Mouse (Mus musculus) left cerebral cortex, postnatal 4 days (tissue): Measurements from ENCODE around the gene Klb. TPM values are rescaled to one million over a fixed set of nuclear protein-coding genes. Genes with fewer than 3 reads are reported as not detected.

Source experiments
- DNase-seq: peaks from one replicate; pipeline ENCODE4 v3.0.0-alpha.2; 2022
- intact Hi-C: fragments of 180-260 bp; cut with DNase I; formaldehyde crosslinking; loops from one replicate; pipeline ENCODE4 v1.15.1; 2025
- total RNA-seq, 2 experiments: library from RNA; stranded (reverse); gene quantifications; 2 replicates each; pipeline ENCODE4 v1.2.3; 2021

Klb gene
- total RNA-seq, 2 experiments from 2014 or later = 0.28 to 0.38 TPM

GRCm38 (mm10) chr5:65367837-65368236 lies 19.7 kb downstream of the Klb start:
- DNase-seq = no peak
- intact Hi-C loops = no loop called here

- intact Hi-C loops = no loop called here
Measured at GRCm38 (mm10) chr5:65371551-65371950, 23.4 kb downstream of the Klb start.

DNA sequence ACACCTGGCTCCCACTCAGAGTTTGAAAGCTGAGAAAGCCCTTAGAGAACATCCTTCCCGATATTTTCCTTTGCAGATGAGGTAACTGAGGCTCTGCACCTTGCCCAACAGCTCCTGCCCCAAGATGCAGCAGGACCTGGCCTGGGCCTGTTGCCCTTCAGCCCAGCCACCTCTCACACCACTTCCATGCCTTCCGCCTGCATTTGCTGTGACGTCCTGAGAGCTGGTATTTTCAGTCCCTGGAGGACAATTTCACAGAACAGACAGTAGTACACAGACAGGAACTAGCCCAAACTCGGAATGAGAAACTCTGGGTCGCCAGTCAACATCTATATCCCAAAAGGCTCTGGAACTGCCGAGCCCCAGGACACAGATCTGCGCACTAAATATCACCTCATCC lies 26.6 kb downstream of the Klb start:
- intact Hi-C loops = no loop called here
- no peak for DNase-seq

More at GRCm38 (mm10) chr5:65371551-65371950, 23.4 kb downstream of the Klb start:
- DNase-seq = no peak

- no peak for DNase-seq
- intact Hi-C loops = no loop called here
Measured at GRCm38 (mm10) chr5:65385704-65386103, 37.6 kb downstream of the Klb start.

- intact Hi-C loops = no loop called here
- DNase-seq = no peak
Measured at GRCm38 (mm10) chr5:65387008-65387867, 39.1 kb downstream of the Klb start.

DNA sequence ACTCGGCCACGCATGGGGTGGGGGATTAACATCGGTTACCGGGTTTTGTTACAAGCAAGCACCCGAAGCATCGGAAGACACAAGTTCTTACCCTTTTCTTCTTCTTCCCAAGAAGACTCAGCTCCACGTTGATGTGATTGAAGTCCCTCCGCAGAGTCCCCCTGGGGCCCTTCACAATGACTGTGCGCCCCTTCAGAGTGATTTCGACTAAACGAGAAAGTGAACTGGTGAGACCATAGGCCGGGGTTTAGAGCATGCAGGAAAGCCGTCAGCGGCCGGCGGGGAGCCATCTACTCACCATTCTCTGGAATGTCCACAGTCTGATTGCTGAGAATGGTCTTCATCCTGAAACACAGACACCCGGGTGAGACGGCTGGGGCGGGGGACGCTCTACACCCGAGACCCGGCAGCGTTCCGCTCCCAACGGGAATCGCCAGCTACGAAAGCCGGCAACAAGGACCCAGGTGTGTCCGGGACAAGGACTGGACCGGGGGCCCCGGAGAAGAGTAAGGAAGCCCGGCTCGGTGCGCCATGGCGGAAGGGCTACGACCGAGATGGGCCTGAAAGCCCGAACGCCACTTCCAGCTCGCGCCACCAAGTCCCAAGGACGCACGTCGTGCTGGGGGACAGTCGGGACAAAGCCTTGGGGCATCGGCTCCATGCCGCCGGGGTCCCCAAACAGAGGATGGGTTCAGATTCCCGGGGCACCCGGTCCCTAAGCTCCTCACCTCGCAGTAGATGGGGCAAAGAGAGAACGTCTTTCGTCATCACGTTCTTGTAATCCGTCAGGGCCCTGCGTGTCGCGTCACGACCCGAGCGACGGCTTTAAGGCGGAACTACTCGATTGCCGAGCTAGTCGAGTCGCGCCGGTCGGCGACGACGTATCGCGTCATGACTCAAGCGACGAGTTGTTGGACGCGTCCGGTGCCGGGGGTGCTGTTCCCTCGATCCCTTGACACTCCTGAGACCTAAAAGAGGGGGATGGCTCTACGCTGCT lies 42.8 kb downstream of the Klb start, which contains the start of the genes Rpl9 and Lias:
Rpl9 (minus strand) TSS at position 797 of the 997 bp plus-strand sequence.
Lias (plus strand) TSS at position 850 of the 997 bp plus-strand sequence.
- intact Hi-C loops = loop anchor here (10.0 kb wide), 1 partner anchor 386 kb away; no protein-coding TSS in a partner anchor
- DNase-seq = peak; percentile 99

GRCm38 (mm10) chr5:65391753-65392152 lies 43.6 kb downstream of the Klb start:
- no peak for DNase-seq
- intact Hi-C loops = loop anchor here (10.0 kb wide), 1 partner anchor 387 kb away; no protein-coding TSS in a partner anchor

- no peak for DNase-seq
- intact Hi-C loops = loop anchor here (10.0 kb wide), 1 partner anchor 390 kb away; no protein-coding TSS in a partner anchor
Measured at GRCm38 (mm10) chr5:65394425-65394824, 46.3 kb downstream of the Klb start.

DNA sequence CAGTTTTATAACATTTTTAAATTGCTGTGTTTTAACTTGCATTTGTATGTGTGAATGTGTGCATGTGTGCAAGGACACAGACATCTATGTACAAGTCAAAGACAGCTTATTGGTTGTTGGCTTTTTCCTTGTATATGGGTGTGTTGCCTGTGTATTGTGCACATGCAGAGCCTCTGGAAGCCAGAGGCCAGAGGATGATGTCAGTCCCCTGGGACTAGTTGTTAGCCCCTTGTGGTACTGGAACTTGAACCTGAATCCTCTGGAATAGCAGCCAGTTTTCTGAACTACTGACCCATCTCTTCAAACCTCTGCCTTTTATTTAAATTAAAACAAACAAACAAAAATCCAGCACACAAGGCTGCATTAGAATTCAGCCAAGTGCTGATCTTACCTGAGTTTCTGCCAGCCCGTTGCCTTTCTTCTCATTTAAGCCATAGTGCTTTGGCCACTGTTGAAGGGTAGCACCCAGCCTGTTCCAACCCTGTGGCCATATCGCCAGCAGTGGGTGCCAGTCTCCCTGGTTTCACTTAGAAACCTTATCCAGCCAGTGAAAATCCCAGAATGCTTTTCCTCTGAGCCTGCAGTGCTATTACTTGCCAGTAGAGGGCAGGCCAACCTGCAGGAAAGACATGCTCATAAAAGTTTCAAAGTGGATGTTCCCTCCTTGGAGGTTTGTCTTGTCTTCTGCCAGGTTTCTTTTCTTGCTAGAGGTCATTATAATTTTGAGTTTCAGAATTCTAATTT lies 53.3 kb downstream of the Klb start:
- intact Hi-C loops = no loop called here
- peak; percentile 78 for DNase-seq

GRCm38 (mm10) chr5:65407989-65408388 lies 59.9 kb downstream of the Klb start:
- intact Hi-C loops = no loop called here
- DNase-seq = no peak

- intact Hi-C loops = no loop called here
- peak; percentile 10 for DNase-seq
Measured at GRCm38 (mm10) chr5:65415653-65416458, 67.7 kb downstream of the Klb start.

- intact Hi-C loops = no loop called here
- no peak for DNase-seq
Measured at GRCm38 (mm10) chr5:65419136-65419535, 71.0 kb downstream of the Klb start.

DNA sequence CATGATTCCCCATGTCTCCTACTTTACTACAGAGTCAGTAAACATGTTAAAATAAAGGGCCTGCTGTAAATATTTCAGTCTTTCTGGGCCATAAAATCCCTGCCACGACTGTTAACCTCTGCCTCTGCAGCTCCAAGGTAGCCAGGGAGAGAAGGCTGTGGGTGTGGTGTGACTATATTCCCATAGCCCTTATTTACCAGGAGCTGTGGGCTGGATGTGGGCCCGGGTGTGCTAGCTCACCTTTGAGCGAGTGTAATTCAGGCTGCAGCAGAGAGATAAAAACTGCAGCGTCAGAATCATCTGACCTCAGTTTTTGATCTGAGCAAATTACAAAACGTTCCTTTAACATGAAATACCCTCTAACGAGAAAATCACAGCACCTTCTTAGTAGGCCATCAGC lies 72.7 kb downstream of the Klb start:
- intact Hi-C loops = no loop called here
- no peak for DNase-seq

DNA sequence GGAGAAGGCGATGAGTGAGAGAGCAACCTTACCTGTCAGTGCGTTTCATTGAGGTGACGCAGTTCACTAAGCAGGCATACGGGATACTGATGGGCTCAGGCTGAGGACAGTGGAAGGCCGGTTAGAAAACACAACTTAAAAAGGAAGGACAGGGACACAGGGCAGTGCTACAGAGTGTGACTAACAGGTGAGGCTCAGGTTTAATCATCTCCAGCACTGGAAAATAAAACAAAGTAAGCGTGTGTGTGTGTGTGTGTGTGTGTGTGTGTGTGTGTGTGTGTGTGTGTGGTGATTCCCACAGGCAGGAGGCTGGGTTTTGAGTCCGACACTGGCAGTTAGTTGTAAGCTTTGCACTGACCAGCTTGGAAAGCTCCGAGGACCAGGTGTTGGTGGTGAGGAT lies 74.7 kb downstream of the Klb start:
- DNase-seq = no peak
- intact Hi-C loops = no loop called here

DNA sequence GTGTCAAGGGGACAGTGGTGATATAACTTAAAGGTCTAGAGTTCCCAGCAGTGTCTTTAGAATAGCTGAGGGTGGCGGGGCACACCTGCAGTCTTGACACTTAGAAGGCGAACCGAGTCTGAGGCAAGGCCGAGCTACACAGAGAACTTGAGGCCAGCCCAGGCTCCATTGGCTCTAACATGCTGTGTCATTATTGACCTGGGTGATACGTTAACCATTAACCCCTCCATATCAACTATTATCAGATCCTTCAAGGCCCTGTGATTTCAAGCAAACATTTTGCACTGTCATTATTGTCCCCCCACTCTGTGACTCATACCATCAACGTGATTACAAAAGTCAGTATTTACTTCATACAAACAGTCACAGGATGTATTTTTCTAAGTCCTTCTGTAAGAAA lies 76.1 kb downstream of the Klb start:
- DNase-seq = no peak
- intact Hi-C loops = no loop called here

DNA sequence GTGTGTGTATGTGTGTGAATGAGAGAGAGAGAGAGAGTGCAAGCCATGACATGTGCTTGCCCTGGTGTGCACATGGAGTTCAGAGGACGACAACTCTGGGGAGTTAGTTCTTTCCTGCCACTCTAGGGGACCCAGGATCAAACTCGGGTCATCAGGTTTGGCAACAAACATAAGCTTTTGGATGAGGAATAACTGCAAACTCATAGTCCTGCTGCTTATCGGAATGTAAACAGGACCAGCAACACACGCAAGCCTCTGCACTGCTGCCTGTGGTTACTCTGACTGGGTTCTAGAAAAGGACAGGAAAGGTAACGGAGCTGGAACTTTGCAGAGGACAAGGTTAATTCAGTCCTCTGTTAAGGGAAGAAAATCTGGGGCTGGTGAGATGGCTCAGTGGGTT lies 77.1 kb downstream of the Klb start:
- DNase-seq = no peak
- intact Hi-C loops = no loop called here

DNA sequence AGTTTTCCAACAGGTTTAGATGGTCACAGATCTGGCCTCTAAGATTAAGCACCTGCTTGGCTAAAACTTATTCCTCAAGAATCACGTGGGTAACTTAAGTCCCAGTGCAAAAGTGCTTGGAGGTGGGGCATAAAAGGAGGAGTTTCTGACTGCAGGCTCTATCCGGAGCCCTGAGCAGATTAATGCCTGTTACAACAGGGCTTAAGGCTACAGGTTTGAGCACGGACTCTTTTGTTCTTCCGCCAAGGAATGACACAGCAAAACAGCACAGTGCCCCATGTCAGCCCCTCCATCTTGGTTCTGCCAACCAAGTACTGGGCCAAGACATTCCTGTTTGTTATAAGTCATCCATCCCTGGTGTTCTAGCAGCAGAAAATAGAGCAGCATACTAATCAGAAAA lies 80.2 kb downstream of the Klb start:
- intact Hi-C loops = no loop called here
- no peak for DNase-seq

- intact Hi-C loops = no loop called here
- no peak for DNase-seq
Measured at GRCm38 (mm10) chr5:65429441-65429840, 81.3 kb downstream of the Klb start.
